Mouse (Mus musculus): Measurements from ENCODE around the gene Tcl1b3.
"Not testable (repeated sequence)": the region's sequence is repeated elsewhere in the genome, so short reads cannot be mapped to it uniquely, and the experiment has no call there.

Tcl1b3 gene

DNA sequence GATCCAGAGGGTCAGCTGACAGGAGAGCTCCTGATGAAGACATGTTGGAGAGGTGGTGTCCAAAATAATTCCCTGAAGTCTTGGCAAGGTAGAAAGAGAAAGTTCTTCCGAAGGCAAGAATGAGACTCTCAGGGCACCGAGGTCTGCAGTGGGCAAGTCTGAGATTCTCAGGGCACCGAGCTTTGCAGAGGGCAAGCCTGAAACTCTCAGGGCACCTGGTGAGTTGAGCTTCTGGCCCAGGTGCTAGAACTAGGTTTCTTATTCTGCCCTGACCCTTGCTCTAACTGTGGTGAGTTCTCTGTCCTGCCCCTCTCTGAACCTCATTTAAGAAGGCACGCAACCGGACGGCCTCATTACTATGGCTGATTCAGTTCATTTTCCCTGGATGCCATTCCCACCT lies at the start of gene Tcl1b3:
Gene Tcl1b3, plus strand, starts transcription at position 301 of the 400 bp plus-strand sequence.
- DNase-seq (ENCODE audit: low spot score in 2 of 2): not testable (repeated sequence)

DNA sequence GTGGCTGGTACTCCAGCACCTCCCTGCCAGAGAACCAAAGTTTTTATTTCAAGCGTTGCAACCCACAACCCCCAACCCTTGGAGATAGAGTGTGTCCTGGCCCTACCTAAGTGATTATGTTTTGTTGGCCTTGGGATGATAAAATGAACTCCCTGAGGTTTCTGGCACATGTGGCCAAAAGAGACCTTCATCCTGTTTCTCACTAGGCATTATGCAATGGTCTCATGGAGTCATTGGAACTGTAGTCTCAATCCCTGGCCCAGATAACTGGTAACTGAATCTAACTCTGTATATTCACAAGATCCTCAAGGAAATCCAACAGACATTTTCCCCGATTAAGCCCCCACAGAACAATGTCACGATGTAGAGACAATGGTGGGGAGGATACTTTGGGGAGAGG lies 47.7 kb upstream of the Tcl1b3 start:
- DNase-seq (ENCODE audit: low spot score in 2 of 2): no peak

GRCm38 (mm10) chr12:105144928-105145327 lies 45.9 kb upstream of the Tcl1b3 start:
- not testable (repeated sequence) for DNase-seq (ENCODE audit: low spot score in 2 of 2)

GRCm38 (mm10) chr12:105145714-105146113 lies 45.1 kb upstream of the Tcl1b3 start, which contains the start of gene Tcl1b2:
Gene Tcl1b2 (plus strand): TSS chr12:105146014.
- DNase-seq (ENCODE audit: low spot score in 2 of 2): no peak

- not testable (repeated sequence) for DNase-seq (ENCODE audit: low spot score in 2 of 2)
These were observed 35.6 kb upstream of the Tcl1b3 start for GRCm38 (mm10) chr12:105155286-105155685.

- DNase-seq (ENCODE audit: low spot score in 2 of 2): no peak
These were observed 32.0 kb upstream of the Tcl1b3 start for GRCm38 (mm10) chr12:105158842-105159241.

GRCm38 (mm10) chr12:105159390-105159789 lies 31.5 kb upstream of the Tcl1b3 start, which contains the start of gene Tcl1b1:
Gene Tcl1b1 (plus strand): TSS chr12:105159690.
- DNase-seq (ENCODE audit: low spot score in 2 of 2): no peak

DNA sequence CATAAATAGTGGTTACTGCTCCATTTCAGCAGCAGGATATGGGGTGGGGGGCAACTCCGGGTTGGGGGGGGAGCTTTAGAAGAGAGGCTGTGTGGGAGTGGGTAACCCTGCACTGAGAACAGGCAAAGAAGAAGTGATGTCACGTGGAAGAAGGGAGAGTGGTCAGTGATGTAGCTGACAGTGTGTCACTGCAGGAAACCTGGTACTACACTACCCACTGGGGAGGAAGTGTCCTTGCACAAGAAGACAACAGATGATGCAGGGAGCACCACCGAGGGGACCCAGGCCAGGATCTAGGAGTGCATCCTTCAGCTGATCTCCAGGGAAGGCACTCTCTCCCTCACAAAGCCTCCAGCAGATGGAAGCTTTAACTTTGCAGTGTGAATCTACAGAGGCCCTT lies 24.1 kb upstream of the Tcl1b3 start:
- DNase-seq (ENCODE audit: low spot score in 2 of 2): no peak

DNA sequence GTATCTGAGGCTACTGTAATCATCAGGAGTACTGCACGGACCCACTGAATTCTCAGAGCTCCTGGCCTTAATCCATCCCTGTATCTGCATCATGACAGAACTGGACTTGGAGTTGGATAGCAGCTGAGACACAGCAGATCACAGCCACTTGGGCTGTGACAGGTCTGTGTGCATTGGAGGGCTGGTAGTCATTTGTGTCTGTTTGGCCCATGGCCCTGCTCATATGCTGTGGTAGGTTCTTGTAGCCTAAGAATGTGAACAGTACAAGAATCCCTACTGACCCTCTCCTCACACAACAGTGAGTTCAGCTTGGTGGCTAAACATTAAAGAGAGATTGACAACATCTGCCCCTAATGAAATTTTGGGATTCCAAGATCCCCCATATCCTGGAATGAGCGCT lies 17.5 kb upstream of the Tcl1b3 start:
- DNase-seq (ENCODE audit: low spot score in 2 of 2): no peak

- peak; percentile 61 to 85 for DNase-seq (ENCODE audit: low spot score in 2 of 2)
These were observed 16.5 kb upstream of the Tcl1b3 start for GRCm38 (mm10) chr12:105174318-105174717.

- not testable (repeated sequence) for DNase-seq (ENCODE audit: low spot score in 2 of 2)
These were observed 14.8 kb upstream of the Tcl1b3 start, which contains the start of gene Tcl1b5 for GRCm38 (mm10) chr12:105176044-105176443. Gene Tcl1b5 (plus strand): TSS chr12:105176344.

GRCm38 (mm10) chr12:105181040-105181644 lies 9.7 kb upstream of the Tcl1b3 start:
- DNase-seq (ENCODE audit: low spot score in 2 of 2): not testable (repeated sequence)

GRCm38 (mm10) chr12:105188980-105189379 lies 1.9 kb upstream of the Tcl1b3 start:
- DNase-seq (ENCODE audit: low spot score in 2 of 2): not testable (repeated sequence)

DNA sequence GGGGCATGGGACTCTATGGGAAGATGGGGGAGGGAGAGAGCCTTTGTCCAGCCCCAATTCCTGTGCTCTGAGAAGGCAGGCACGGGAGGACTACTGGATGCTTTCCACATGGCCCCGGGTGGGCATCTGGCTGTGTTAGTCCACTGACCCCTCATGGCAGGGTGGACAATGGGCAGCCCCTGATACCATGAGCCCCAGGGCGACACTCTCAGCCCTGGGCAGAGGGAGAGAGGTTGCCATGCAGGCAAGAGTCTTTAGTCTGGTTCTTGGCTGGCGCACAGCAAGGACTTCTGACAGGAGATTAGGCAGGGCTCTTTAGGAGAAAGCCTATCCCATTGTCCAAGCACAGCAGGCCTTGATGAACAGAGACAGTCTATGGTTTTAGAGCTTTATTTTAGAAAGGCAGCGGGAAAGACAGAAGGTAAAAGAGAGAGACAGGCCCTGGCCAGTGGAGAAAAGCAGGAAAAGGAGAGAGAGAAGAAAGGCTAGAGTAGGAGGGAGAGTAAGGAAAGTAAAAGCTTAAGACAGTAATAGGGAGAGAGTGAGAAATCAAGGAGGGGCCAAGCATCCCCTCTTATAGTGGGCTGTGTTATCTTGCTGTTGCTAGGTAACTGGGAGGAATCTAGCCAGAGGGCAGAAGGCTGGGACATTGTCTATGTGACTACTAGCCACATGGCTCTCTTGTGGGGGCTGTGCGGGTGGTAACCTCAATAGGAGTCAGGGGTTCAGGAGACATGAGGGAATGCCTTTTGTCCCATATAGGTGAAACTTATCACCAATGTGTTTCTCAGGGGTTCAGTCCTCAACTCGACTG lies 9.0 kb downstream of the Tcl1b3 start:
- not testable (repeated sequence) for DNase-seq (ENCODE audit: low spot score in 2 of 2)

DNA sequence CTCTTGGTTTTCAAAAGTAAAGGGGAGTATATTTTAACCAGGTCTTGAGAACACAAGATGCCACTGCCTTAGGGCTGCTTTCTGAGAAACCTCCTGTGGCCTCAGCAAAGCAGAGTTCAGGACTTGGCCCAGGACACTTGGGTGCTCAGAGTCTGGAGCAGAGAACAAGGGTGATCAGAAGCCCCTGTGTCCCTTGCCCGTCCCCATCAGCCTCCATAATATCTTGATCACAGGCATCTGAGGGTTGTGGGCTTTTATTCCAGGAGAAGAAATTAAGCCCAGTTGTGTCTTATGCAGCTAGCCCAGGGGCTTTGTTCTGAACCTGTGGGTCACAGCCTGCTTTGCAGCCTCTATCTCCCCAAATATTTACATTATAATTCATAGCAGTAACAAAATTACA lies 10.8 kb downstream of the Tcl1b3 start, which contains the start of gene Tcl1b4:
Gene Tcl1b4, plus strand, starts transcription at position 301 of the 400 bp plus-strand sequence.
- not testable (repeated sequence) for DNase-seq (ENCODE audit: low spot score in 2 of 2)

DNA sequence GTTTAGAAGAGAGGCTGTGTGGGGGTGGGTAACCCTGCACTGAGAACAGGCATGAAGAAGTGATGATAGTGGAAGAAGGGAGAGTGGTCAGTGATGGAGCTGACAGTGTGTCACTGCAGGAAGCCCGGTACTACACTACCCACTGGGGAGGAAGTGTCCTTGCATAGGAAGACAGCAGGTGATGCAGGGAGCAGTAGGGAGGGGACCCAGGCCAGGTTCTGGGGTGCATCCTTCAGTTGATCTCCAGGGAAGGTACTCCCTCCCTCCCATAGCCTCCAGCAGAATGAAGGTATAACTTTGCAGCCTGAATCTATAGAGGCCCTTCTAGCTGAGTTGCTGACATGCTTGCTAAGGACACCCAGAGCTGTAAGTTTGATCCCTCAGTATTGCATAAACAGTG lies 16.2 kb downstream of the Tcl1b3 start:
- no peak for DNase-seq (ENCODE audit: low spot score in 2 of 2)

GRCm38 (mm10) chr12:105208441-105208840 lies 17.6 kb downstream of the Tcl1b3 start:
- DNase-seq (ENCODE audit: low spot score in 2 of 2): no peak

DNA sequence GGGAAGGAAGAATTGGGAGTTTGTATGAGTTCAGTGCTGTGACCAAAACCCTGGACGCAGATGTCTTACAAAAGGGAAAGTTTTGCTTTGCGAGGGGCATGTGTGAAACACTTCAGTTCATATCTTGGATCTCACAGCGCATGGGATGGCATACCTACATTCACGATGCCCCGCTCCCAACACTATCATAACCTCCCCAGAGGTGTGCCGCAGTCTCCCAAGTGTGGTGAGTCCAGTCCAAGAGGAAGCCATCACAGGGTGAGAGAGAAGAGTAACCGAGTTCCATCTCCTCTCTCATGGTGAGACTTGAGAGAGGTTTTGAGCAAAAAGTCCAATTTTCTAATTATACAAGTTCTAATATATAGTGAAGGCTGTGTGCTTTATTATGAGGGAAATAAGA lies 18.4 kb downstream of the Tcl1b3 start:
- DNase-seq (ENCODE audit: low spot score in 2 of 2): no peak

- no peak for DNase-seq (ENCODE audit: low spot score in 2 of 2)
These were observed 26.4 kb downstream of the Tcl1b3 start for GRCm38 (mm10) chr12:105217101-105217760.

DNA sequence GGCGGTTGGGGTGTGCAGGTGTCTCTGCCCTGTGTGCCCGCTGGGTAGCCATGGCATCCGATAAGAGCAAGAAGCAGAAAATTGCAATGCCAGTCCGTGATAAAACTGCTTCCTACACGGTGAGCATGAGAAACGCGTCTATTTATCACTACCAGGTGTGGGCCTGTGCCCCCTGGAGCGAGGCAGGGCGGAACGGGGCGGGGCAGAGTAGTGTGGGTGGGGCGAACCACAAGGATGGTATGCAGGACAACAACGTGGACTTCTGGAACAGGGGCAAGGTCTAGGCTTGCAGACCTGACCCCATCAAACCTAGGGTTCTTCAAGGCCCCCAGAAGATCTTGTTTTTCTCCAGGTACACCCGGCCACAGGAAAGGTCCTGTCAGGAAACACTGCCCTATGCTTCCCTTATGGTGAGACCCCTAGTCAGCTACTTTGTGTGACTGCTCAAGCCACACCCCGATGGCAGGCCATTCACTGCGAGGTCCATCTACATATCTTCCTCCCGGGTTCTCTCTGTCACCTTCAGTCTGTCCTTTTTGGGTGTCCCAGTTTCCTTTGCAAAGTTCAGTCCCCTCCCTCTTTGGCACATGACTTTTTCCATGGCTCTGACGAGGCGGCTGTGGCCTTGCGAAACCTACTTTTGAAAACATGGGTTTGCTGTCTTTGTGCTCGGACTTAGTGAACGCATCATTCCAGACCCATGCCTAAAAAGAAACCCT lies 31.9 kb downstream of the Tcl1b3 start, which contains the start of gene Tcl1:
Gene Tcl1, minus strand, starts transcription at position 193 of the 719 bp plus-strand sequence.
- no peak for DNase-seq (ENCODE audit: low spot score in 2 of 2)

GRCm38 (mm10) chr12:105224621-105225320 lies 33.9 kb downstream of the Tcl1b3 start:
- DNase-seq (ENCODE audit: low spot score in 2 of 2): no peak

All from spleen, postnatal 4 days (tissue).